Mouse (Mus musculus): ENCODE data around the gene Map2k4. TPM values are rescaled to one million over a fixed set of nuclear protein-coding genes. Genes with fewer than 3 reads are reported as not detected.
A peak's percentile ranks its signal among the peaks of the same experiment; 100 is the strongest.

Gene Map2k4
- polyA plus RNA-seq, 1 experiment from 2014 or later = 68.5 TPM

DNA sequence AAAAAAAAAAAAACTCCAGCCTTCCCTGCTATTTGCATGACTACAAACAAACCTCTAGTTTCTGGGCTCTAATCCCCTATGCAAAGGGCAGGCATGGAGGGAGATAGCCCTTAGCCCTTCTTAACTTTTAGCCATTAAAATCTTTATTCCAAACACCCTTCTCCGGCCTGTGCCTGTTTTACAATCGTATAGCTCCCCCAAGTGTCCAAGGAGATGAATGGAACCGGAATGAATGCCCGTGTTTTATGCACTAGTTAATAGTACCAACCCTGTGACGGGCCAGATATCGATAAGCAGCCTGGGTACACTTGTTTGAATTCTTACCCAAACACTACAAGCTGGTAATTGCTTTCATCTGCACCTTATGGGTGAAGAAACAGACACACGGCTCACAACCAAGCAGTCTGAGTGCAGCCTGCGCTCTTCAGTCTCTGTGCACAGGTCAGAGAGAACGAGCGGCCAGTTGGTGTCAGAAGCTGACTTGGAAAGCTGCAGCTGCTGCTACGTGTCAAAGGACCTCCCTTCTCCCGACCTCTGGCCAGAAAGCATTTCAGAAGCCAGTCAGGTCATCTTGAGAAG, 109.2 kb downstream of the Map2k4 start:
- no peaks in the 10 kb centered on the region for H3K36me3 ChIP-seq
- 24% methylated on average over 12 of the region's 12 CpGs for WGBS
- H3K4me1 ChIP-seq = no peaks in the 10 kb centered on the region
- H3K9ac ChIP-seq = 0 out of 2 replicates have a peak overlapping the region, but pooled peaks have one; percentile 19
- H3K9me3 ChIP-seq = no peaks in the 10 kb centered on the region
- peak; percentile 40; the same call in 1 of the 2 replicates for ATAC-seq (ENCODE audit: low FRiP score, low read depth)
- H3K4me2 ChIP-seq (replicated peaks) = peak overlapping the region; percentile 43
- H3K27me3 ChIP-seq = no peaks in the 10 kb centered on the region
- no peak overlapping the region for H3K4me3 ChIP-seq
- no peak overlapping the region for H3K27ac ChIP-seq

DNA sequence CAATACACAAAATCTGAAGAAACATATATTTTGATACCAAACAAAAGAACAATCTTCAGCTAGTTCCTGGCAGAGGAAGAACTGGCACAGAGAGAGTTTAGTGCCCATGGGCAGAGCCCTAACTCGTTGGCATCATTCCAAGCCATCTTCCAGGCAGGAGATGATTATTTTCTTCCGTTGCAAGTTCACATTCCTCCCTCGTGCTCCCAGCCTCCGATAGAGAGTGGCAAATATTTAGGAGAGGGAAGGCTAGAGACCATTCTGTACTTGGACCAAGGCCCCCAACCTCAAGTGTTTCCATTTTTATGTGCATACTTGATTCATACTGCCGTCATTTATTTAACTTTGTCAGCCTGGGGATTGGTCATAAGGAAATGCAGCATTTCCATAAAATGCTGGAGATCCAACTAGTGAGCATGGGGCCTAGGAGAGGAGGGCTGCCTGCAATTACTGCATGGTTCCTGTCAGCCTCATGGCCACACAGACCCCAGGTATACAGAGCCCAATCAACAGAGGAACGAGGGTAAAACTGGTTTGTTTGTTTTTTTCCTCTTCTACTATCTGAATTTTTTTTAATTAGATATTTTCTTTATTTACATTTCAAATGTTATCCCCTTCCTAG, 120.6 kb downstream of the Map2k4 start:
- Histone ChIP-seq H3K4me3 (no peak overlapping the region), H3K4me2 (replicated peaks) (no peak overlapping the region), H3K27me3 (no peaks in the 10 kb centered on the region), H3K4me1 (peaks cover 7% of the 10 kb centered on the region), H3K9ac (no peak overlapping the region), H3K36me3 (no peaks in the 10 kb centered on the region), H3K9me3 (no peaks in the 10 kb centered on the region), H3K27ac (no peak overlapping the region)
- 44% methylated on average over 6 of the region's 6 CpGs for WGBS
- no peak for ATAC-seq (ENCODE audit: low FRiP score, low read depth)

- no peaks in the 10 kb centered on the region for H3K27me3 ChIP-seq
- 82% methylated on average over 6 of the region's 6 CpGs for WGBS
- H3K4me3 ChIP-seq = no peak overlapping the region
- no peak for ATAC-seq (ENCODE audit: low FRiP score, low read depth)
- no peak overlapping the region for H3K4me2 ChIP-seq (replicated peaks)
- no peak overlapping the region for H3K9ac ChIP-seq
- H3K27ac ChIP-seq = no peak overlapping the region
- H3K9me3 ChIP-seq = no peaks in the 10 kb centered on the region
- peaks cover 13% of the 10 kb centered on the region for H3K4me1 ChIP-seq
- H3K36me3 ChIP-seq = no peaks in the 10 kb centered on the region
These were observed 123.2 kb downstream of the Map2k4 start for GRCm38 (mm10) chr11:65664903-65665302.

GRCm38 (mm10) chr11:65661790-65662522, 126.1 kb downstream of the Map2k4 start:
- H3K27ac ChIP-seq = no peak overlapping the region
- no peak overlapping the region for H3K4me2 ChIP-seq (replicated peaks)
- H3K27me3 ChIP-seq = no peaks in the 10 kb centered on the region
- H3K9ac ChIP-seq = no peak overlapping the region
- no peak for ATAC-seq (ENCODE audit: low FRiP score, low read depth)
- 27% methylated on average over 8 of the region's 8 CpGs for WGBS
- H3K9me3 ChIP-seq = no peaks in the 10 kb centered on the region
- no peak overlapping the region for H3K4me3 ChIP-seq
- no peaks in the 10 kb centered on the region for H3K36me3 ChIP-seq
- 0 out of 2 replicates have a peak, but pooled peaks cover 7% of the 10 kb centered on the region for H3K4me1 ChIP-seq

DNA sequence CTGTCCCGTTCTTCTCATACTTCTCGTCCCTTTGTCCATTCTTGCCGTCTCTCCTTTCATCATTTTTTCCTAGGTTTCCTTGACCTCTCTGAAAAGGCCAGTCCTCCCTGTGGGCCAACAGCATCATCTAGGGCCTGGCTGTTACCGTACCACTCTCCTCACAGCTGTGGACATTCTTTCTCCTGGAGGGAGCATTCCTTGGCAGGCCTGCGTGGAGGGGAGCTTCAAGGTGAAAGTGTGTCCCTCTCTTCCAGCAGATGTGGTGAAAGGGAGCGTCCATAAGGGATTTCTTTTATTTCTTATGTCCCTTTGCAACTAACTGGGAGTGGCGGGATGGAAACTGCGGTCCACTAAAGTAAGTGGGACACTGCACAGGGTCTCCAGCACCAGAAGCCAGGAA, 134.2 kb downstream of the Map2k4 start:
- Histone ChIP-seq H3K36me3 (no peaks in the 10 kb centered on the region), H3K27me3 (no peaks in the 10 kb centered on the region)

GRCm38 (mm10) chr11:65651426-65651825, 136.7 kb downstream of the Map2k4 start:
- ATAC-seq (ENCODE audit: low FRiP score, low read depth) = no peak
- WGBS = 55% methylated on average over 7 of the region's 7 CpGs

More for the DNA sequence above, 134.2 kb downstream of the Map2k4 start:
- Histone ChIP-seq H3K9ac (no peak overlapping the region), H3K4me3 (no peak overlapping the region), H3K27ac (no peak overlapping the region), H3K4me1 (no peaks in the 10 kb centered on the region), H3K9me3 (no peaks in the 10 kb centered on the region), H3K4me2 (replicated peaks) (no peak overlapping the region)
- no peak for ATAC-seq (ENCODE audit: low FRiP score, low read depth)
- 79% methylated on average over 8 of the region's 8 CpGs for WGBS

GRCm38 (mm10) chr11:65649956-65650715, 138.0 kb downstream of the Map2k4 start:
- no peak overlapping the region for H3K4me2 ChIP-seq (replicated peaks)
- no peaks in the 10 kb centered on the region for H3K36me3 ChIP-seq
- ATAC-seq (ENCODE audit: low FRiP score, low read depth) = no peak
- no peaks in the 10 kb centered on the region for H3K9me3 ChIP-seq
- no peaks in the 10 kb centered on the region for H3K4me1 ChIP-seq
- no peak overlapping the region for H3K27ac ChIP-seq
- H3K4me3 ChIP-seq = no peak overlapping the region
- WGBS = 61% methylated on average over 4 of the region's 4 CpGs
- H3K9ac ChIP-seq = no peak overlapping the region
- no peaks in the 10 kb centered on the region for H3K27me3 ChIP-seq

More at GRCm38 (mm10) chr11:65651426-65651825, 136.7 kb downstream of the Map2k4 start:
- Histone ChIP-seq H3K27me3 (no peaks in the 10 kb centered on the region), H3K9me3 (no peaks in the 10 kb centered on the region), H3K4me3 (no peak overlapping the region), H3K36me3 (no peaks in the 10 kb centered on the region), H3K9ac (no peak overlapping the region), H3K27ac (no peak overlapping the region), H3K4me1 (no peaks in the 10 kb centered on the region), H3K4me2 (replicated peaks) (no peak overlapping the region)

GRCm38 (mm10) chr11:65649469-65649868, 138.6 kb downstream of the Map2k4 start:
- Histone ChIP-seq H3K4me1 (no peaks in the 10 kb centered on the region), H3K27ac (no peak overlapping the region), H3K9me3 (no peaks in the 10 kb centered on the region), H3K4me3 (no peak overlapping the region), H3K36me3 (no peaks in the 10 kb centered on the region), H3K4me2 (replicated peaks) (no peak overlapping the region), H3K9ac (no peak overlapping the region), H3K27me3 (no peaks in the 10 kb centered on the region)
- no peak for ATAC-seq (ENCODE audit: low FRiP score, low read depth)
- 77% methylated on average over 4 of the region's 4 CpGs for WGBS

DNA sequence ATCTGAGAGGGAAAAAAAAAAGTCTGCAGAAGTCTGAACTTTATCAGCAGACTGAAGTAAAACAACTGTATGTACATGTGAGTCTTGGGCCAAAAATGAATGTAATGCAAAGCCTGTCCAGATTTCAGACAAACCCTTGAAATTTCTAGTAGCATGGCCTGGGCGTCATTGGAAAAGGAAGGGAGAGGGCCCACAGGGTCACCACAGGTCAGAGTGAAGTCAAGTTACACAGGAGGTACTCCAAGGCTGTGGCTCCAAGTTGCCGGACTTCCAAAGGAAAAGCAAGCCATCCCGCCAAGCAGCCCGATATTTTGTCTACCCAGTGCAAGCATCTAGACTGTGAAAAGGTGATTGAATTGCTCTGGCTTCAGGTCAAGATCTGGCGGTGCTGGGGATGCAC, 141.8 kb downstream of the Map2k4 start:
- WGBS = 81% methylated on average over 5 of the region's 5 CpGs
- Histone ChIP-seq H3K9me3 (no peaks in the 10 kb centered on the region), H3K9ac (0 out of 2 replicates have a peak overlapping the region, but pooled peaks have one; percentile 25), H3K4me2 (replicated peaks) (no peak overlapping the region), H3K27ac (no peak overlapping the region), H3K36me3 (no peaks in the 10 kb centered on the region), H3K4me3 (no peak overlapping the region), H3K4me1 (no peaks in the 10 kb centered on the region), H3K27me3 (no peaks in the 10 kb centered on the region)
- no peak for ATAC-seq (ENCODE audit: low FRiP score, low read depth)

- H3K4me1 ChIP-seq = no peaks in the 10 kb centered on the region
- no peaks in the 10 kb centered on the region for H3K27me3 ChIP-seq
- 54% methylated on average over 4 of the region's 4 CpGs for WGBS
- no peak overlapping the region for H3K4me3 ChIP-seq
- H3K27ac ChIP-seq = no peak overlapping the region
- no peaks in the 10 kb centered on the region for H3K9me3 ChIP-seq
- no peaks in the 10 kb centered on the region for H3K36me3 ChIP-seq
- ATAC-seq (ENCODE audit: low FRiP score, low read depth) = 0 out of 2 replicates have a peak, but pooled peaks have one; percentile 36
- no peak overlapping the region for H3K9ac ChIP-seq
- H3K4me2 ChIP-seq (replicated peaks) = no peak overlapping the region
These were observed 143.6 kb downstream of the Map2k4 start for GRCm38 (mm10) chr11:65644539-65644938.

DNA sequence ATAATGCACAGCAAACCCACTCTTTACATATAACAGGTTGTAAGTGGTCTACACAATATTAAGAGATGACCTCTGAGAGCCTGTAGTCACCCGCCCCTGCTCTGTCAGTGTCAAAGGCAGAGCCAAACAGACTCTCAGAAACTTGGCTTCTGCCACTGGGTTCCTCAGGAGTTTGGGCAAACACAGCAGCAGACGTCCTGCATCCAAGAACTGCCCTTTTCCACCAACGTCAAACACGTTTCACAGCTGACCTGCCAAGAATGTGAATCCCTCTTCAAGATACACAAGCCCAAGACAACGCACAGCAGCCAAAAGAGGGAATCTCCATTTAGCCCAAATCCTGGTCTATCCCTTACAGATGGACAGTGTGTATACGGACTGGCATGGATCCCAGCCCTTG, 147.8 kb downstream of the Map2k4 start:
- Histone ChIP-seq H3K9ac (no peak overlapping the region), H3K27me3 (no peaks in the 10 kb centered on the region), H3K4me3 (no peak overlapping the region), H3K36me3 (no peaks in the 10 kb centered on the region), H3K4me2 (replicated peaks) (no peak overlapping the region), H3K9me3 (no peaks in the 10 kb centered on the region), H3K4me1 (no peaks in the 10 kb centered on the region), H3K27ac (no peak overlapping the region)
- WGBS = 85% methylated on average over 6 of the region's 6 CpGs
- no peak for ATAC-seq (ENCODE audit: low FRiP score, low read depth)

Measured in limb, embryonic 13.5 days (tissue).